Mouse (Mus musculus) embryonic fibroblast, embryonic 13.5 days (primary cell): ENCODE data around the gene Odf3l2. TPM values are rescaled to one million over a fixed set of nuclear protein-coding genes. Genes with fewer than 3 reads are reported as not detected.

Source experiments
- H3K27ac ChIP-seq: 2 replicates; pipeline ENCODE4 v1.5.1; 2012; ENCODE audit warnings: low read length, control low read depth, inconsistent platforms; ENCODE audit not compliant: insufficient read depth
- H3K4me1 ChIP-seq: 2 replicates; pipeline ENCODE4 v1.6.1; 2011; ENCODE audit warnings: low read length; ENCODE audit not compliant: control insufficient read depth, insufficient read depth
- H3K4me3 ChIP-seq: 2 replicates; pipeline ENCODE4 v1.5.1; 2011; ENCODE audit warnings: mild to moderate bottlenecking, control low read depth, low read length; ENCODE audit not compliant: insufficient read depth
- CTCF ChIP-seq: IDR thresholded peaks from 2 replicates; pipeline ENCODE4 v1.5.1; 2011; ENCODE audit warnings: mild to moderate bottlenecking, control low read depth, low read length, moderate library complexity, borderline replicate concordance; ENCODE audit not compliant: insufficient read depth
- POLR2A ChIP-seq: IDR thresholded peaks from 2 replicates; pipeline ENCODE4 v1.6.1; 2011; ENCODE audit warnings: low read depth, mild to moderate bottlenecking, control low read depth, low read length, moderate library complexity
- polyA plus RNA-seq: library from polyadenylated mRNA; stranded (reverse); fragments of >200 nt; gene quantifications from 2 replicates; pipeline ENCODE4 v1.2.4, GENCODE M21; 2011; ENCODE audit warnings: low read depth; ENCODE audit not compliant: missing spikeins, insufficient read length

Gene Odf3l2
- polyA plus RNA-seq, result not detected in 2 replicates

GRCm38 (mm10) chr10:79645711-79646110 is at the start of gene Odf3l2:
Gene Odf3l2 (minus strand): TSS chr10:79645738.
- Histone ChIP-seq H3K4me1 (no peaks in the 10 kb centered on the region), H3K27ac (no peak within 1 kb of the TSS), H3K4me3 (no peak within 1 kb of the TSS)
- TF ChIP-seq CTCF (no peak), POLR2A (no peak)

- Histone ChIP-seq H3K27ac (no peak overlapping the region), H3K4me3 (no peak overlapping the region), H3K4me1 (peaks cover 10% of the 10 kb centered on the region; the same call in 1 of the 2 replicates)
- TF ChIP-seq CTCF, result no peak
Observed at GRCm38 (mm10) chr10:79694379-79694655, 48.8 kb upstream of the Odf3l2 start.

- Histone ChIP-seq H3K4me1 (peaks cover 10% of the 10 kb centered on the region; the same call in 1 of the 2 replicates), H3K4me3 (no peak overlapping the region), H3K27ac (no peak overlapping the region)
- TF ChIP-seq POLR2A (no peak), CTCF (no peak)
Observed at GRCm38 (mm10) chr10:79693580-79694378, 48.2 kb upstream of the Odf3l2 start.

- no peak for TF ChIP-seq CTCF
- TF ChIP-seq POLR2A, result no peak; the same call in 1 of the 2 replicates
Observed at GRCm38 (mm10) chr10:79691986-79692548, 46.5 kb upstream of the Odf3l2 start.

DNA sequence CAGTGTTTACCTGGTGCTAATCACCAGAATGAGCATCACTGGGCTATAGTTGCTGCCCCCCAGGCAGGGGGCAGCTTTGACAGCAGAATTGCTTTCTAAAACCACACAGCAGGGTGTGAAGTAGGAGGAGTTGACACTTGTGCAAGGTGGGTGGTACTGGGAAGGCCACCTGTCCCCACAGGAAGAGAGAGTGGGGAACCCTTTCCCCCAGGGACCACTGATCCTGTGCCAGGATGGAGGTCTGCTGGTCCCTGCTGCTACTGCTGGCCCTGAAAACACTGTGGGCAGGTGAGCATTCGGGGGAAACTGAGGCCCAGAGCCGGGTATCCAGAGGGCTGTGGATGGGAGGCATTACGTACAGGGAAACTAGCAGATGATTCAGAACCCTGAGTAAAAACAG is 43.6 kb upstream of the Odf3l2 start:
- peaks cover 5% of the 10 kb centered on the region for H3K4me1 ChIP-seq
- TF ChIP-seq CTCF (no peak), POLR2A (no peak)

More at GRCm38 (mm10) chr10:79691986-79692548, 46.5 kb upstream of the Odf3l2 start:
- no peak overlapping the region for H3K27ac ChIP-seq
- no peak overlapping the region for H3K4me3 ChIP-seq
- H3K4me1 ChIP-seq, result peaks cover 10% of the 10 kb centered on the region; the same call in 1 of the 2 replicates

GRCm38 (mm10) chr10:79688720-79689119 is 43.2 kb upstream of the Odf3l2 start, which contains the start of gene Gzmm:
Gene Gzmm (plus strand): TSS chr10:79689020.
- TF ChIP-seq POLR2A (no peak), CTCF (no peak)
- H3K4me3 ChIP-seq, result no peak within 1 kb of the TSS
- no peak within 1 kb of the TSS for H3K27ac ChIP-seq
- peaks cover 9% of the 10 kb centered on the region for H3K4me1 ChIP-seq

More for the DNA sequence above, 43.6 kb upstream of the Odf3l2 start:
- no peak overlapping the region for H3K27ac ChIP-seq
- H3K4me3 ChIP-seq, result no peak overlapping the region

- TF ChIP-seq CTCF (no peak), POLR2A (no peak)
- Histone ChIP-seq H3K4me3 (no peak overlapping the region), H3K4me1 (peaks cover 9% of the 10 kb centered on the region), H3K27ac (no peak overlapping the region)
Observed at GRCm38 (mm10) chr10:79687513-79687912, 42.0 kb upstream of the Odf3l2 start.

DNA sequence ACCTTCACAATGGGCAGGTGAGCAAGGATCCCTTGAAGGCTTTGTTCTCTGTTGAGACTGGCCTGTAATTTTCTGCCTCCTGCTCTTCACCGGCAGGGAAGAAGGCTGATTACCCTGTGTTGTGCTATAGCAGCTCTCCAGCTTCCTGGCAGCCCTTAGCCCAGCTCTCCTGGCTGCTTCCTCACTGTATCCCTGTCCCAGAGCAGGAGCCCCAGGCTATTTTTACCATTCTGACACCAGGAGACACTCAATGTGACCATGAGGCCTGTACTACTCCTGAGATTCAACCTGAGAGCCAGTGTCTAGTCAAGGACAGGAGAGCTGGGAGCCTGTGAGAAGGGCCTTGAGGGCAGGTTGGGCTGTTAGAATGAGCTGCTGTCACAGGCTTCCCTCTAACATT is 41.2 kb upstream of the Odf3l2 start:
- H3K27ac ChIP-seq, result no peak overlapping the region
- no peak overlapping the region for H3K4me3 ChIP-seq
- H3K4me1 ChIP-seq, result peaks cover 9% of the 10 kb centered on the region
- TF ChIP-seq POLR2A (no peak), CTCF (no peak)

DNA sequence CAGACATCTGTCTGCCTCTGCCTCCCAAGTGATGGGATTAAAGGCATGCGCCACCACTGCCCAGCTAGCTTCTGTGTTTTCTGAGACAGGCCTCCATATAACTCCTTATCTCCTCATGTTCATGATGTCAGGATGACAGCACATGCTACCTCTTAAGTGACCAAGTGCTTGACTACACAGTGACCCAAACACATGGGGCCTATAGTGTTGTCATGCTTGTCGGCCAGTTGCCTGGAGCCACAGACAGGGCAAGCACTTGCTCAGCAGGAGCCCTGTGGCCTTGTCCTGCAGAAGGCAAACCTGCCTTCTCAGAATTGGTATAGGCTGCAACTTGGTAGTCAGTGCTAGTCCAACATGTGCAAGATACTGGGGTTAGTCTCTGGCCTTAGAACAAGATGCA is 40.7 kb upstream of the Odf3l2 start:
- Histone ChIP-seq H3K27ac (no peak overlapping the region), H3K4me1 (peaks cover 9% of the 10 kb centered on the region), H3K4me3 (no peak overlapping the region)
- TF ChIP-seq POLR2A, result no peak

DNA sequence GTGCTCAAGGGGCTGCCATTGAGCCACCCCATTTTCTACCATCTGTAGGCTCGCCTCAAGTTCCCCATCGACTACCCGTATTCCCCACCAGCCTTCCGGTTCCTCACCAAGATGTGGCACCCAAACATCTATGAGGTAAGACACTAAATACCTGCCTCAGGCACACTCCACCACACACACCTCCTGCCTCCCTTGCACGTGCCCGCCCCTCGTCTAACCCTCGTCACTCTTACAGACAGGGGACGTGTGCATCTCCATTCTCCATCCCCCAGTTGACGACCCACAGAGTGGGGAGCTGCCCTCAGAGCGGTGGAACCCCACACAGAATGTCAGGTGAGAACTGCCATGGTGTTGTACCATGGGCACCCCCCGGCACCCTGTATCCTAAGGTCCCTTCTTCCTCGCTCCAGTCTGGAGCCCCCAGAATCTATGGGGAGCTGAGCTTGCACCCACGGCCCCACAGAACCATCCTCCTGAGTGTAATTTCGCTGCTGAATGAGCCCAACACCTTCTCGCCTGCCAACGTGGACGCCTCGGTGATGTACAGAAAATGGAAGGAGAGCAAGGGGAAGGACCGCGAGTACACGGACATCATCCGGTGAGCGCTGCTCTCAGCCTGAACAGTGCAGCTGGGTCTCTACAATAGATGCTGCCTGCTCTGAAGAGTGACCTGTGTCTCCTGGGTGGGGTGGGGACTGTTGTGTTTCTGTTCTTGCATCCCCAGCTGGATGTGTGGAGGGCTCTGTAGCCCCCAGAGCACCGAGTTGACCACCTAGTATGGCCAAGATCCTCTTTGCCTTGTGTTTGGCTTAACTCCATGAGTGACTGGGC is 39.4 kb upstream of the Odf3l2 start:
- TF ChIP-seq POLR2A (no peak), CTCF (no peak)
- Histone ChIP-seq H3K4me3 (no peak overlapping the region), H3K27ac (no peak overlapping the region), H3K4me1 (peaks cover 9% of the 10 kb centered on the region)
